Mouse (Mus musculus) C2C12 (cell line): ENCODE results near the gene Abcf3.

Experiments
- CTCF ChIP-seq: IDR thresholded peaks from one replicate; pipeline ENCODE4 v1.5.1; 2011; ENCODE audit not compliant: control insufficient read depth, insufficient read depth, insufficient read length
- MYOD1 ChIP-seq: IDR thresholded peaks from one replicate; pipeline ENCODE4 v1.6.1; 2011; ENCODE audit warnings: low read depth; ENCODE audit not compliant: control insufficient read depth, insufficient read length

DNA sequence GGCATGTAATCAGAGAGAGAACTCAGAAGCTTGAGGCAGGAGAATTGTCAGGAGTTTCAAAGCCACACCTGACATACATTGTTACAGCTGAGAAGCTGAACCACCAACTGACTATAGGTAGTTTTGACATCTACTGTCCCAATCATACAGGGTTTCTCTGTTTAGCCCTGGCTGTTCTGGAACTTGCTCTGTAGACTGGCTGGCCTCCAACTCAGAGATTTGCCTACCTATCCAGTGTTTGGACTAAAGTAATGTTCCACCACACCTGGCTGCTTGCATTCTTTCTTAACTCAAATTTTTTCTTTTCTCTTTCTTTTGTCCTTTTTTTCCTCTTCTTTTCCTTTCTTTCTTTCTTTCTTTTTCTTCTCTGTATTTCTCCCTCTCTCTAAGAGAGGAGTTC, 32.3 kb upstream of the Abcf3 start:
- TF ChIP-seq CTCF = no peak
- TF ChIP-seq MYOD1 = no peak
